Mouse (Mus musculus) embryonic fibroblast, embryonic 13.5 days (primary cell): ENCODE results near the gene Sorcs2. TPM values are rescaled to one million over a fixed set of nuclear protein-coding genes. Genes with fewer than 3 reads are reported as not detected.

Experiments
- H3K27ac ChIP-seq: 2 replicates; pipeline ENCODE4 v1.5.1; 2012; ENCODE audit warnings: low read length, control low read depth, inconsistent platforms; ENCODE audit not compliant: insufficient read depth
- H3K4me1 ChIP-seq: 2 replicates; pipeline ENCODE4 v1.6.1; 2011; ENCODE audit warnings: low read length; ENCODE audit not compliant: control insufficient read depth, insufficient read depth
- H3K4me3 ChIP-seq: 2 replicates; pipeline ENCODE4 v1.5.1; 2011; ENCODE audit warnings: mild to moderate bottlenecking, control low read depth, low read length; ENCODE audit not compliant: insufficient read depth
- CTCF ChIP-seq: IDR thresholded peaks from 2 replicates; pipeline ENCODE4 v1.5.1; 2011; ENCODE audit warnings: mild to moderate bottlenecking, control low read depth, low read length, moderate library complexity, borderline replicate concordance; ENCODE audit not compliant: insufficient read depth
- POLR2A ChIP-seq: IDR thresholded peaks from 2 replicates; pipeline ENCODE4 v1.6.1; 2011; ENCODE audit warnings: low read depth, mild to moderate bottlenecking, control low read depth, low read length, moderate library complexity
- polyA plus RNA-seq: library from polyadenylated mRNA; stranded (reverse); fragments of >200 nt; gene quantifications from 2 replicates; pipeline ENCODE4 v1.2.4, GENCODE M21; 2011; ENCODE audit warnings: low read depth; ENCODE audit not compliant: missing spikeins, insufficient read length

Sorcs2 gene
- polyA plus RNA-seq, 1 experiment = 67.1 TPM

- H3K27ac ChIP-seq = no peak overlapping the region
- no peak overlapping the region for H3K4me3 ChIP-seq
- no peak for TF ChIP-seq POLR2A
- TF ChIP-seq CTCF = peak; percentile 34; the same call in 1 of the 2 replicates
- H3K4me1 ChIP-seq = no peaks in the 10 kb centered on the region
These were observed 364.2 kb downstream of the Sorcs2 start for GRCm38 (mm10) chr5:36033531-36034426.

- TF ChIP-seq POLR2A = no peak
- TF ChIP-seq CTCF = no peak
- no peaks in the 10 kb centered on the region for H3K4me1 ChIP-seq
- no peak overlapping the region for H3K4me3 ChIP-seq
- no peak overlapping the region for H3K27ac ChIP-seq
These were observed 372.9 kb downstream of the Sorcs2 start for GRCm38 (mm10) chr5:36025076-36025475.

- no peak overlapping the region for H3K4me3 ChIP-seq
- H3K4me1 ChIP-seq = no peaks in the 10 kb centered on the region
- TF ChIP-seq POLR2A (no peak), CTCF (no peak)
- no peak overlapping the region for H3K27ac ChIP-seq
These were observed 373.8 kb downstream of the Sorcs2 start for GRCm38 (mm10) chr5:36024003-36024685.

DNA sequence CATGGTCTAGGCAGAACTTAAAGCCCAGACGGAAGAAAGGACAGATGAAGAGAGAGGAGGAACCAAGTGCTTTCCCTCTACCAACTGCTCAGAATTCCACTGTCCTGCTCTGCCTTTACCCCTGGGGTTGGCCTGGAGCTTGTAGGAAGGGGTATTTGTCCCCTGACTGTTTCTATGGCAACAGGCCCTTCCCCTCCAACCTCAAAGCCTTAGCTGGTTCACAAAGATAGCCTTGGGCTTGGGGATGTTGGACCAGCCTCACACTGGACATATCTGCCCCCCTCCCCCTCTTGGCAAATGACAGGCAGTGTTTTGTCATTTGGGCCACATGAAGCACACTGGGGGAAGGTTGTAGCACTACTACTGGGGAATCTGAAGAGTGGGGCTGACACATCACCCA lies 375.6 kb downstream of the Sorcs2 start:
- TF ChIP-seq POLR2A (no peak), CTCF (no peak)
- Histone ChIP-seq H3K27ac (no peak overlapping the region), H3K4me1 (no peaks in the 10 kb centered on the region), H3K4me3 (no peak overlapping the region)

GRCm38 (mm10) chr5:36021091-36021490 lies 376.8 kb downstream of the Sorcs2 start:
- TF ChIP-seq POLR2A (no peak), CTCF (no peak)

GRCm38 (mm10) chr5:36018366-36018765 lies 379.6 kb downstream of the Sorcs2 start:
- H3K27ac ChIP-seq = no peak overlapping the region
- H3K4me3 ChIP-seq = no peak overlapping the region
- H3K4me1 ChIP-seq = no peaks in the 10 kb centered on the region
- no peak for TF ChIP-seq CTCF

More at GRCm38 (mm10) chr5:36021091-36021490, 376.8 kb downstream of the Sorcs2 start:
- no peaks in the 10 kb centered on the region for H3K4me1 ChIP-seq
- no peak overlapping the region for H3K27ac ChIP-seq
- H3K4me3 ChIP-seq = no peak overlapping the region

DNA sequence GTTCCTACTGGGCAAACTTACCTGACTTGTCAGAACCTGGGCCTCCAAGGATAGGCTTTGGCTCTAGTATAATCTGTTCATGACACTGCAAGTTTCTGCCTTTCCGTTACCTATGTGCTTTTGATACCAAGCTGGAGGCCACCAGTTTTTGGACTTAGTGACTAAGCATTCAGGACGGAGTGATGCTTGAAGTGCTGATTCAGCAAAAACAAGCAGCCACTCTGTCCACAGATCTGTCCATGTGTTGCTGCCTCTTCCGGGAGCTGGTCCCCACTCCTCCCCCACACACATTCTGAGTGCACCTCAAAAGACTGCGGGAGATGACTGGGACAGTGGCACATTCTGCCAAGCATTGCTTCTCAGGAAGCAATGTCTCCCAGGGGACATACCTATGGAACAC lies 388.5 kb downstream of the Sorcs2 start:
- Histone ChIP-seq H3K4me1 (0 out of 2 replicates have a peak, but pooled peaks cover 5% of the 10 kb centered on the region), H3K27ac (no peak overlapping the region), H3K4me3 (no peak overlapping the region)
- TF ChIP-seq CTCF = no peak
- no peak for TF ChIP-seq POLR2A

- Histone ChIP-seq H3K4me3 (no peak overlapping the region), H3K4me1 (0 out of 2 replicates have a peak, but pooled peaks cover 5% of the 10 kb centered on the region), H3K27ac (no peak overlapping the region)
- TF ChIP-seq CTCF (no peak), POLR2A (no peak)
These were observed 390.3 kb downstream of the Sorcs2 start for GRCm38 (mm10) chr5:36007649-36008048.

- TF ChIP-seq CTCF (no peak), POLR2A (no peak)
- Histone ChIP-seq H3K27ac (no peak overlapping the region), H3K4me3 (no peak overlapping the region), H3K4me1 (0 out of 2 replicates have a peak, but pooled peaks cover 5% of the 10 kb centered on the region)
These were observed 391.4 kb downstream of the Sorcs2 start for GRCm38 (mm10) chr5:36006586-36006985.

DNA sequence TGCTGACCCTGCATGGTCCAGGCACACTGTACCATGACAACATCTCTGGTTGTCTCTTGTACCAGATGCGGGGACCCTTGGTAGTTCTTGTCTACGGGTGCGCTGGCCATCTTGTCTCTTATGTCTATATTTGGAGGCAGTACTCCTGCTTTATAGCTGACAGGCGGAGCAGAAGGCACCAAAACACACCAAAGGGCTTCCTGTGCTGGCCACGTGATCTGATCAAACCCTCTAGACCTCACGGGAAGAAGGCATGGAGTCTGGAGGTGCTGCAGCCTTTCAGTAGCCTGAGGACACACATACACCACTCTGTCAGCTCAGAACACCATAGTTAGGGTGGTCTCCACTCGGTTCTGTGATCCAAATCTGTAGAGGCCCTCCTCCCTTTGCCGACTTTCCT lies 391.8 kb downstream of the Sorcs2 start:
- H3K27ac ChIP-seq = no peak overlapping the region
- TF ChIP-seq POLR2A (no peak), CTCF (no peak)
- 0 out of 2 replicates have a peak, but pooled peaks cover 5% of the 10 kb centered on the region for H3K4me1 ChIP-seq
- no peak overlapping the region for H3K4me3 ChIP-seq
